Mouse (Mus musculus): ENCODE results near the gene Rbak.

- TF ChIP-seq CTCF (IDR thresholded peaks at IDR 0.05; ENCODE audit: low read depth, low read length), result no peak
- TF ChIP-seq GATA1 (IDR thresholded peaks at IDR 0.05; ENCODE audit: borderline replicate concordance, low read length), result no peak
Measured at GRCm38 (mm10) chr5:143175970-143176369, 4.6 kb downstream of the Rbak start.

Measured in G1E (cell line).